Mouse (Mus musculus) erythroid progenitor cell, adult 5-6 weeks (primary cell): ENCODE data around the gene Slc27a5. TPM values are rescaled to one million over a fixed set of nuclear protein-coding genes. Genes with fewer than 3 reads are reported as not detected.

ENCODE experiments used
- ATAC-seq: replicated peaks from 2 replicates; pipeline ENCODE4 v1.8.0; 2016; ENCODE audit warnings: moderate number of reproducible peaks, mild to moderate bottlenecking, moderate TSS enrichment, inconsistent platforms; ENCODE audit not compliant: poor library complexity, low FRiP score, severe bottlenecking
- total RNA-seq, 2 experiments: library from RNA; stranded (forward) in 1 of 2; stranded (reverse) in 1 of 2; fragments of 150-400 nt in 1 of 2; fragments of 186-747, 209-891 nt in 1 of 2; gene quantifications; 2 replicates each; pipeline versions ENCODE4 v1.2.3 to v1.2.4; 2015 to 2017; ENCODE audit warnings: low replicate concordance in 2 of 2

The Slc27a5 gene
- total RNA-seq, 2 experiments from 2014 or later, result not detected

DNA sequence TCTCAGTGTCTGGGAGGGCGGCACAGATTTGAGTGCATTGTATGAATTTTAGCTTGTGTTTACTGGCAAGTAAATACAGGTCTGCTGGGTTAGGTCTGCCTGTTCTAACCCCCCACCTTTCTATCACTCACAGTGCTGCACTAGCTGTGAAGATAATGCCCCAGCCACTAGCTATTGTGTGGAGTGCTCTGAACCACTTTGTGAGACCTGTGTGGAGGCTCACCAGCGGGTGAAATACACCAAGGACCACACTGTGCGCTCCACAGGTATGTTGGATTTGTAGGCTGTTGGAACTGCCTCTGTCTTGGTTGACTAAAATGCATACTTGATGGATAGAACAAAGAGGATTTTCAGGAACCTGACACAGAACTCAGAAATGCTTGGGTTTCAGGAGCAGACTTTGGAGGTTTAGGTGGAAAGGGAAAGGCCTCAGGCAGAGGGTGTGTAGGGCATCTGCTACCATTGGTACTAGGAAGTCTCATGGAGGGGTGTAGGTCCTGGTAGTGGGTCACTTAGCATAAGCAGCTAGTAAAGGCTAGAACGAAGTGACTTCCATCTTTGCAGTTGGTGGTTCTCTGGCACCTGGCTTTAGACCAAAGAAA, 27.6 kb upstream of the Slc27a5 start:
- no peak for ATAC-seq

DNA sequence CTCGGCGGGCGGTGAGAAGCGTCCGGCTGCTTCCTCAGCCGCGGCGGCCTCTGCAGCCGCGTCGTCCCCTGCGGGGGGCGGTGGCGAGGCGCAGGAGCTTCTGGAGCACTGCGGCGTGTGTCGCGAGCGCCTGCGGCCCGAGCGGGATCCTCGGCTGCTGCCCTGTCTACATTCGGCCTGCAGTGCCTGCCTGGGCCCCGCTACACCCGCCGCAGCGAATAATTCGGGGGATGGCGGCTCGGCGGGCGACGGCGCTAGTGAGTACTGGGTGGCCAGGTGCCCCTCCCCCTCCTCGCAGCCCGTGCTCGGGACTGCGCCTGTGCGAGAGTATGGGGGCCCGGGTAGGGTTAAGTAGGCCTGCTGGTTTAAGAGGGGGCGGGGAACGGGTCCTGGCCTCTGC, 26.8 kb upstream of the Slc27a5 start:
- peak; percentile 31 for ATAC-seq

DNA sequence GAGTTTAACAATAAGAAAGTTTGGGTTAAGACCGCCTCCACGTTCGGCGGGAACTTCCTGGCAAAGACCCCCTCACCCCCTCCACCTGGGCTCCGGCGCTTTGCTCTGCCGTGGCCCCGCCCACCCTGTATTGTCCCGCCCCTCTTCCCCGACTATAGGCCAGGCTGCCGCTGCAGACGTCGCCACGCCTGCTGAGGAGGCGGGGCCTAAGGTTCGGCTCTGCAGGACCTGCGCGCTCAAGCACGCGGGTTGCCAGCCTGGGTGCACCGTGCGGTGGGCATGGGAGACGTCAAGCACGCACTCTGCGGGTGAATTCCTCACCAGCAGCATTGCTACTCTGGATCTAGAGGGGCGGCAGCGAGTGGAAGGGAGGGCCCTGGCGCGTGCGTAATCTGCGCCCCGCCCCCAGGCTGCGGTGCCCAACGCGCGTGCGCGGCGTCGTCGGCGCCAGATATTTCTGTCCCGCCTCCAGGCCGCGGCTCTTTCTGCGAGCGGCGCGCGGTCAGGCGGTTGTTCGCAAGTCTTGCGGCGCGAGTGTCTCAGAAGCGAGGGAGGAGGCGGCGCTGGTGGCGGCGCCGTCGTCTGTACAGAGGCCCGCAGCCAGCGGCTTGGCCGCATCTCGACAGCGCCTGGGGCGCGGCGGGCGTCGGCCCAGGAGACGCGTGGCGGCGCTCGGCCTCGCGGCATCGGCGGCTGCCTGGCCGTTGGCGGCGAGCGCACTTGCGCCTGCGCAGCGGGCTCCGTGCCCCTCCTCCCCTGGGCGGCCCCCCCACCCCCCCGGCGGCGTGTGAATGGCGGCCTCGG, 26.1 kb upstream of the Slc27a5 start:
- peak; percentile 89 for ATAC-seq

DNA sequence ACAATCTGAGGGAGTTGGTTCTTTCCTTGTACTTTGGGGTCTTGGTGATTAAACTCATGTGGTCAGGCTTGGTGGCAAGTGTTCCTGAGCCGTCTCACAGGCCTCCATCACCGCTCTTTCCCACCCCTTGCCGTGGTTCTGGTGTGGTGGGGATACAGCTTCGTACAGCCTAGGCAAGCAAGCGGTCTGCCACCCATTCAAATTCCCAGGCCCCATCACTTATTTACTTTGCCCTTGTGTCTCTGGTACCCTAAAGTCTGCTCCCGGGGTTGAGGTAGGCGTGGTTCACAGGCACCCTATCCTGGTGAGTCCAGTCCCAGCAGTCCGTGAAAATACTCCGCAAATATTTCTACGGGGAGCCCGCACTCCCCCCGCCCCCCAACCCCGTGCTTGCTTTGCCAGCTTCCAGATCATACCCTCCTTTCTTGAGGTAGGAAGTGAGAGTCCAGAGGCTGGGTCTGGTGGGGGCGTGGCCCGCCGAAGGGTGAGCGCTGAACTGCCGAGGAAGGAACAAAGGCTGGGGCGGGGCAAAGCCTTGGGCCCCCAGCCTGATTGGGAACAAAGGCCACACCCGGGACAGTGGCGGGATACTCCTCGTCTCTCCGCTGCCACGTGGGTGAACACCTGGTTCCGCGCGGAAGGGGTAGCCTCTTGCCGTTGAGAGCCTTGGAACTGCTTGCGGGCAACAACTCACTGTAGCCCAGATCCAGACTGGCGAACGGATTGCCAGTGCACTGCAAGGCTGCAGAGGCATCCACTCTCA, 25.0 kb upstream of the Slc27a5 start:
- ATAC-seq, result no peak; the same call in 1 of the 2 replicates

DNA sequence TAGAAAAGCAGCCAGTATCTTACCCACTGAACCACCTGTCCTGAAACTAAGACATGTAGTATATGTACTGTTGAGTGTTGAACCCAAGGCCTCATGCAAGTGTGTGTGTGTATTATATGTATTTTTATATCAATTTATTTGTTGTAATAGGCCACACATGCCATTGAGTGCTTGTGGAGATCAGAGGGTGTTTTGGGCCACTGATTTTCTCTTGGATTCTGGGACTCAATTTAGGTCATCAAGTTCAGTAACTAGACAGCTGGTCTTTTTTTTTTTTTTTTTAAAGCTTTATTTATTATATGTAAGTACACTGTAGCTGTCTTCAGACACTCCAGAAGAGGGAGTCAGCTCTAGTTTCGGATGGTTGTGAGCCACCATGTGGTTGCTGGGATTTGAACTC, 17.2 kb upstream of the Slc27a5 start:
- ATAC-seq, result no peak

DNA sequence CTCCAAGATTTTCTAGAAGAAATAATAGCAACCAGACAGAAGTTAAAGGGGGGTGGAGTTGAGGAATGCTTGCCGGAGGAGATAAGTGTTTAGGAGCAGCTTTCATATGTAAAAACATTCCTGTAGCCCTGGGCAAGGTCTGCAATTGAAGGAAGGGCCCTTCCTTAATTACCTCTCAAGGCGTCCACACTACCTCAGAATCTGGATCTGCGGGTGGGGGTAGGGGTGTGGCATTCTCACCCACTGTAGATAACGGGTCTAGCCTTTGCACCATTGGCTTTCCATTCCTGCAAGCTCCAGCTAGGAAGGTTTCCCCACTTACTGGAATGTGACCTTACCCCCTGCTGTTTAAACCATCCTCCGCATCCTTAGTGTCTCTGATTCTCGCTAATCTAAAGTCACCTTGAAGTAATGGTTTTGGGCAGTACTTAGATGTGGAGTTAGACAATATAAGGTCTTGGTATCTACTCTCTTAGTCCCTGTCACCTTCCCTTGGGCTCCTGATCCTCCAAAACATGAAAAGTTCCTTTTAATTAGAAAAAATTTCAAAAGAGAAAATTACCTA, 16.4 kb upstream of the Slc27a5 start:
- ATAC-seq, result no peak

DNA sequence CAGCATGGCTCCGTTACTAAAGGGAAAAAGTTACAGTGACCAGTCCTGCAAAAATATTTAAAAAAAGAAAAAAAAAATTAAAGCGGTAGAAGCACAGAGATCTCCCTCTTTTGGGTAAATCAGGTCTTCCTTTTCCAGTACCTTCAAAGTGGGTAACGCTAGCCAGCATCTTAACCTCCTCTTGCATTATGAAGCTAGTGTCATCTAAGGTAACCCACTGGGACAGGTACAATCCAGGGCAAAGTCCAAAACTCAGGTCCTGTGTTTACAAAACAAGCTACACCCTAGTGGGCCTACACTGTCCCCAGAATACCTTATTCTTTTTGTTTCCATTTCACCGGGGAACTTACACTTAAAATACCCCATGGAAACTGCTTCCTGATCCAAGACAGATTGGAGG, 15.7 kb upstream of the Slc27a5 start:
- ATAC-seq, result no peak

DNA sequence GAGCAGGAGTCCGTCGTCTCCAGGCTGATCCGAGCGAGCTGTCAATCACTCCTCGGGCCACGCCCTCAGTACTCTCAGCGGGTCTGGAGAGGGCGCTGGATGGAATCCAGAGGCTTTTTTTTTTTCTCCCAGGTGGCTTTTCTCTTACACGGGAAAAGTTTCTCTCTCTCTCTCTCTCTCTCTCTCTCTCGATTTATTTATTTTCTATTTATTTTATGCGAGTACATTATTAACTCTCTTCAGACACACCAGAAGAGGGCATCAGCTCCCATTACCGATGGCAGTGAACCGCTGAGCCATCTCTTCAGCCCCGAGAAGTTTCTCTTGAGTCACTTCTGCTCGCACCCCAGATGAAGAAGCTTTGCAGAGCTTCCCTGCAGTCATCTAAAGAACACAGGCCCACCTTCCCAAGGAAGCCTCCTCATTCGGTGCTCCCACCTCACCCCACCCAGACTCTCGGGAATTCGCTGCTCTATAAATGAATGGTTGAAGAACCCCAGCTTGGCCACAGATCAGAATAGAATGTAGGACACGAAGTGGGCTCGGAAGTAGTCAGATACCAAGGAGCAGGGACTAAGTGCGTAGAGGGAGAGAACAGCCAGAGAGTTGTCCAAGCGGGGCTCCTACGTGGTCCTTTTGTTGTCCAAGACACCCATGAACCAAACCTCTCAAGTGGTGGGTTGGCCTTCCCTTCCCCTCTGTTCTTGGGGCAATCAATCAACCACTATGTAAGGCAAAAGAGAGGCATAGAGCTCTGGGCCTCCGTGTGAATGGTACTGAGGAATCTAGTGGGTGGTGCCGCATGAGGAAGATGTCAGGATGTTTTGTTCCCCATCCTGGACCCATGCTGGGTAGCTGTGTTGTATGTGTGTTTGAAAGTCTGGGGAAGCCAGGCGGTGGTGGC, 12.3 kb upstream of the Slc27a5 start, which contains the start of gene Zbtb45:
Zbtb45 (minus strand) TSS at position 30 of the 904 bp plus-strand sequence.
- ATAC-seq, result 0 out of 2 replicates have a peak, but pooled peaks have one; percentile 1

DNA sequence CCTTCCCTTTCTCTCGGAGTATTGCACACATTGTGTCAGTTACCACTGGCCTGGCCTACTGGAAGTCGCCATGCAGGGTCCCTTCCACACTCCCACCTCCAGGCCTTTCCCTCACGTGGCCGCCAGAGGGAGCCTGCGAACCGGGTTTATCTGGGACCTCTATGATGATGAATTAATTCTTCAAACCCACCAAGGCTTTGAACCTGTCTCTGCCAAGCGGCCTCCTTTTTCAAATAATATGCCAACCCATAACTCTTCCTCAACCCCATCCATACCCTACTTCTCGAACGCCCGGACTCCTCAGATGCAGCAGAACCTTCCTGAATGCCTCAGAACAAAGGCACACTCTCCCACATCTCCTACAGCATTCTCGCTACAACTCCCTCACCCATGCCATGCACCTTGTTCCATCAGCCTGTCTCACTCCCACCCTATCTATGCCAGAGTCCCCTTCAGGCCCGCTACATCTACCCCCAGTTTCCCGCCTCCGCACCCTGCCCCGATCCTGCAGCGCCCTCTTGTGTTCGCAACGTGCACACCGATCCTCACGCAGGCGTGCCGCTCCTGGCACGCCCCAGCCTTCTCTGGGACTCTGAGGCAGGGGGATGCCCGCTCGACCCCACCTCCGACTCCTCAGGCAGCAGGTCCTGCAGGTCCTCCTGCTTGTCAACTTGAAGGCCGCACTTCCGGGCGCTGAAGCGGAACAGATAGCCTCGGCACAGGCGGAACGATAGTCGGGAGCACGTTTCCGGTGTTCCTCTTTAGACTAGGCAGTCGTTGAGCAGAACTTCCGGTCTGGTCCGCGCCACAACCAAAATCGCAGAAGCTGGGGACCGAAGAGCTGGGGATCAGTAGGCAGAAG, 11.4 kb upstream of the Slc27a5 start:
- peak; percentile 91 for ATAC-seq

DNA sequence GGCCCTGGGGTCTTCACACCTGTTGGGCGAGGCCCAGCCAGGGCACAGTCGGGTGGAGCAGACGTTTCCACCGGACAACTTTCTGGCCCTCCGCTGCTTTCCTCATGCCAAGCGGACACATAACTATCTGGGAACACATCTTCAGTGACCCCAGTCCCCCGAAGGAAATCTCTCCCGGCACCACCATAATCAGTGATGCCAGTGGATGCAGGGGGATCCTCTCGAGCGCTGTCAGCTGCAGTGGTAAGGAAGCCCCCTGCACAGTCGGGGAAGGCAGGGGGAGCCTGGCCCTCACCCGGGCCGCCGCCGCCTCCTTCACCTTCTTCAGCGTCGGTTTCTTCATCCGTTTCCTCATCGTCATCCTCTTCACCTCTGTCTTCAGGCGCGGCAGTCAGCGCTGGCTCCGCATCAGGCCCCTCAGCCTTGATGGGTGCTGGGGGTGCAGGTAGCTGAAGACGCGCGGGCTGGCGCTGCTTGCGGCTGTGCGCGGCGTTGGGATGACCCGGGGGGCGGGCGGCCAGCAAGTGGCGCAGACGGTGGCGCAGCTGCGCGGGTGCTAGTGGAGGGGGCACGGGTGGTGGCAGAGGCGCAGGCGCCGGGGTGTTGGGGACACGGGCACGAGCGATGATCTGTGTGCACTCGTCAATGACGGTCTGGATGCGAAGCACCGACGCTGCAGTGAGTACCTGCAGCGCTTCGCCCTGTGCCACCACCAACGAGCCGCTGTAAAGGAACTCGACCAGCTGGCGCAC, 9.5 kb upstream of the Slc27a5 start:
- no peak for ATAC-seq

DNA sequence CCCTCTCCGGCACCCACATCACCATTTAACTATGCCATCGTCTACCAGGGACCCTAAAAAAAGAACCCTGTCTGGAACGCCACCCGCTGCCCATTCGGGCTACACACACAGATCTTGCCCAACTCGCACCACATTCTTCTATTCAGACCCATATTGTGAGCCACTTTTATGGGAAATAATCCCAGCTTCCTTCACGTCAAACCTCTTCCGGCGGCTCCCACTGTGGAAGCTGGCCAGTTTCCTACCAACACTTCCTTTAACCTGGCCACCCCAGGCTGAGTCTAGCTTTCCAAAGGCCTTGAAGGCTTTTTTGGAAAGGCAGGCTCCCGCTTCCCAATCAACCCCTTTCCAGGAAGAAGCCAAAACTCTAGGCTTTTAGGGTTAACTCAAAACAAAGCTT, 8.5 kb upstream of the Slc27a5 start:
- ATAC-seq, result no peak

DNA sequence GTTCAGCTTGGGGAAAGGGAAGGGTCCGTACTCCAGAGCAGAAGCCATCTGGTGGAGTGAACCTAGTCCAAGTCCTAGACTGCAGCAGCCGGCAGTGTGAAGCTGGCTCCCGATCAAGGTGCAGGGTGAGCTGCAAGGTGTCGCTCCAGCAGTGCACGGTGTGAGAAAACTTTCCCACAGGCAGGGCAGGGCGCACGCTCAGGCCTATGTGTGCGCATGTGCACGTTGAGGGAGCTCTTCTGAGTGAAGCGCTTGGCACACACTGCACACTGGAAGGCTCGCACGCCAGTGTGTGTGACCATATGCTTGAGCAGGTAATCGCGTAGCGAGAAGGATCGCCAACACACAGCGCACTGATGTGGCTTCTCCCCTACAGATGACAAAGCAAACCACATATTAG, 8.0 kb upstream of the Slc27a5 start:
- no peak for ATAC-seq

DNA sequence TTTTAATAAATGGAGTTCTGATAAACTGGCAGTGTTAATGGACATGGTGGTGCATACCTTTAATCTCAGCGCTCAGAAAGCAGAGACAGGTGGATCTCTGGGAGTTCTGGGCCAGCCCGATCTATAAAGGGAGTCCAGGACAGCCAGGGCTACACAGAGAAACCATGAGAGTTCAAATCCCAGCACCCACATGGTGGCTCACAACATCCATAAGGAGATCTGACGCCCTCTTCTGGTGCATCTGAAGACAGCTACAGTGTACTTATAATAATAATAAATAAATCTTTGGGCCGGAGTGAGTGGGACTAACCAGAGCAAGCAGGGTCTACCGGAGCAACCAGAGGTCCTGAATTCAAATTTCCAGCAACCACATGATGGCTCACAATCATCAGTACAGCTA, 5.4 kb upstream of the Slc27a5 start:
- no peak for ATAC-seq

DNA sequence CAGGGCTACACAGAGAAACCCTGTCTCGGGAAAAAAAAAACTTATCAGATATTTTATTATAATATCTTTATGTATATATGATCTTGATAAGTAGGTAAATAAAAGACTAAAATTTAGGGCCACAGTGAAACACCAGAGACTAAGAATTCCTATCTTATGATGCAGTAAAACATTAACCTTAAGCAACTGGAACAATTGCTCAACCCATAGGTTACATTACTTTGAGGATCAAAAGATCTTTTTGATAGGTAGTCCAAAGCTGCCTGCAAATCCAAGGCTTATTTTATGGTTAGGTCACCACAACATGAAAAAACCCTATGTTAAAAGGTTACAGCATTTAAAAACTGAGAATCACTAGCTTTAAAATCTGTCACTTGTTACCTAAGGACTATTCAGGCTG, 3.6 kb upstream of the Slc27a5 start:
- ATAC-seq, result no peak

DNA sequence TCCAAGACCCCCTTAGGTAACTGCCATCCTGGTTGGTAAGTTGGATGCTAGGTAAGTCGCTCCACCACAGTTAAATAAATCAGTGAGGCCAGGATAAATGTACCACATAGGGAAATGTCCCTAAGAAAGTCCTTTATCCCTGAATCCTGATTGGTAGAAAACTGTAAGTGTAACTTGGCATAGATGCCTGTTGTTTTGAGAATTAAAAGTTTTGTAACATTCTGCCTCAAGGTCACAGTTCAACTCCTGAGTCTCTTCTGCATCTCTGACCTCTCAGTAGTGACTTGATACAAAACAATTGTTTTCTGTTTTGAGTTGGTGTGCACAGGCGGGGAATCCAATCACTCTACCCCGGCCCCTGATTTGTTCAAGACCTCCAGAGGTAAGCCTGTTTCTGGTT, 859 bp upstream of the Slc27a5 start, which contains the start of gene Trim28:
Trim28 (plus strand) TSS at position 264 of the 400 bp plus-strand sequence.
- ATAC-seq, result no peak

DNA sequence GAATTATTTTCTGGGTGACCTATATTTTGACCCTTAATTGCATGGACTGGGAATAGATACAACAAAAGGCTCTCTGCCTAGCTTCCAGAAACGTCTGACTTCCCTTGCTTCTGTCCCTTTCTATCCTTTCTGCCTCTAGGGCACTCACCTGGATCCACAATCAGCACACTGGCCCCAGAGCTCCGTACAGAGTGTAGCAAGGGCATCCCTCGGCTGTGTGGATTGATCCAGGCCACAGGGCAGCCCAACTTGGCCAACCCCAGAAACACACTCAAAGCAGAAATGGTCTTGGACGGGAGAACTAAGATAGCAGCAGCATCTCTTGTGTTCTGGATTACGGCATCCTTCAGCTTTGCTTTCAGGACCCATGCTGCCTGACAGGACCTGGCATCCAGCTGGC, 762 bp downstream of the Slc27a5 start:
- no peak for ATAC-seq

DNA sequence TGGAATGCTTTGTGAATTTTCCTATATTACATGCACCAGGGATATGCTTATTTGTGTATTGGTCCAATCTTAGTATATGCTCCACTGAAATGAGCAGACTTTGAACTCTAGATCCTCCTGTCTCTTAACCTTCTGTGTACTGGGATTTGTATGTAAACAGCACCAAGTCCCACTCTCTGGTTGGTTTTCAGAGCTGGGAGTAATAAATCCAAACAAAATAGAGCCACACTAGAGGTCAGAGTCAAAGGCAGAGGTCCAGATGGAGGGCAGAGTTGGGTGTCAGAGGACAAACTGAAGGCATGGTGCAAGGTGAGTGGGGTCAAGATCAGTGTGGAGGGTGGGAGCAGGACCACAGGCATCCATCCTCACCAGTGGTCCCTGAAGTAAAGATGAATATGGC, 2.1 kb downstream of the Slc27a5 start:
- no peak for ATAC-seq

DNA sequence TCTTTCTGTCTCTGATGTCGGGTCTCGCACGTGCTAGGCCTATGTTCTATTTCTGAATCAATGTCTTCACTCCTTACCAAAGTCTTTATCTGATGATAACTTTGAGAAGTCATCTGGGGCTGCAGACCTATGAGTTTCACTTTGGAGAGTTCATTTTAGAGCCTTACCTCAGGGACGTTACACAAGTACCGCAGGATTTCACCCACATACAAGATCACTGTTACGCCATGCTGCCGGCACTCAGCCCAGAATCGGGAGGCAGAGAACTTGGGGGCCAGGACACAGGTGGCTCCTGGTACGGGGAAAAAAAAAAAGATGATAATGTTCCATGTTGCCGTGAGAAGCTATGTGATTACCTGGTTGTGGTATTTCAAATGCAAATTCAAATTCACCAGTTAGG, 4.8 kb downstream of the Slc27a5 start:
- no peak for ATAC-seq
